Mouse (Mus musculus): Measurements from ENCODE around the gene Hcn4. TPM values are rescaled to one million over a fixed set of nuclear protein-coding genes. Genes with fewer than 3 reads are reported as not detected.

Gene Hcn4
- polyA plus RNA-seq, 1 experiment from 2014 or later: 2.1 TPM

DNA sequence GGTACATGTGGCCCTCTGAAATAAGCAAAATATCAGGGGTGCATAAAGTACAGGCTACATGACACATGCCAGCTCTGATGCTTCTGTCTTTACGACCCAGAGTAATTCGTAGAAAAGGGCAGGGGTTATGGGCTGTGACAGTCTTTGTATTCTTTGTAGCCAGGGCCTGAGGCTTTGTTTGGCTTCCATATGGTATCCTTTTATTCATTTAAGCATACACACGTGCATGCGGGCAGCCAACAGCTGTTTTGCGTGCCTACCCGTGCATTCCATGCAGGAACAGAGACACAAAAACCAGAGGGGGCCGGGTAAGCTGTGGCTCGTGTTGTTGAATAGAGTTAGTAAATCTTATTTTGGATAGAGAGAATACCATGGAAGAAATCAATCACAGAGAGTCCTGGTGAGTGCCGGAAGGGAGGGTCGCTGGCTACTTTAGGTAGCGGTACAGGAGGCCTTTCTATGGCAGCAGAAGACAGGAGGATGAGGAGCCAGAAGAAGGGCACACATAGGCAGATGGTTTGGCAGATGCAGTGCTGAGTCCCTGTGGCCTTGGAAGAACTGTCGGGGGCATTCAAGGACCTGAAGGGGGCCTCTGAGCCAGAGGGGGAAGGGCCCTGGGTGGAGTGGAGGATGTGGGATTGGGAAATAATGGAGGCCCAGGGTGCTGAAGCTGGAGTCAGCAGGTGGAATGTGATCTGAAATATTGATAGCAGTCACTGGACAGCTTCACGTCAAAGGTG is 26.5 kb downstream of the Hcn4 start:
- H3K36me3 ChIP-seq: 0 out of 2 replicates have a peak, but pooled peaks cover 4% of the 10 kb centered on the region
- peak; percentile 69 for ATAC-seq (ENCODE audit: low FRiP score, low read depth)
- H3K27me3 ChIP-seq: peaks cover 5% of the 10 kb centered on the region
- H3K4me3 ChIP-seq: no peak overlapping the region
- peak overlapping the region; percentile 71 for H3K27ac ChIP-seq (replicated peaks)
- peaks cover 36% of the 10 kb centered on the region for H3K4me1 ChIP-seq
- peak overlapping the region; percentile 14; the same call in 1 of the 2 replicates for H3K4me2 ChIP-seq (replicated peaks)
- 28% methylated on average over 13 of the region's 13 CpGs for WGBS
- 0 out of 2 replicates have a peak overlapping the region, but pooled peaks have one; percentile 6 for H3K9ac ChIP-seq (replicated peaks)
- H3K9me3 ChIP-seq: no peaks in the 10 kb centered on the region

DNA sequence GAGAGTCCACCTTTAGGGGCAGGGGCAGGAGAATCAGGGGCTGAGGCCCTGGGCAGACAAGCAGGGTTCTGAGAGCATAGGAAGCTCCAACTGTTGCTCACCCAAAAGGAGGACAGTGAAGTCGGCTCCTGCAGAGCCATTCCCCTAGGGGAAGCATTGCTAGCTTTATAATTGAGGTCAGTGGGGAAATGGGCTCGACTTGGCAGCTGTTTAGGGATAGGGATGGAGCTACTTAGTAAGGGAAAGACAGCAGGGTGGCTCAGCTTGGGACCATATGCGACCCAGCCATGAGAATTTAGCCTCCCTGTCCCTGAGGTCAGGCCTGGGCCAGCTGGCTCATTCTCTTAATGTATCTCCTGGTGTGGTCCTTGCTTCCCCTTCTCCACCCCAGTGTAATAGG is 31.7 kb downstream of the Hcn4 start:
- peaks cover 5% of the 10 kb centered on the region for H3K27me3 ChIP-seq
- H3K9me3 ChIP-seq: no peaks in the 10 kb centered on the region
- no peak overlapping the region for H3K9ac ChIP-seq (replicated peaks)
- 50% methylated on average over 3 of the region's 3 CpGs for WGBS
- H3K4me3 ChIP-seq: no peak overlapping the region
- no peak overlapping the region for H3K4me2 ChIP-seq (replicated peaks)
- peaks cover 14% of the 10 kb centered on the region; the same call in 1 of the 2 replicates for H3K36me3 ChIP-seq
- H3K27ac ChIP-seq (replicated peaks): no peak overlapping the region
- no peak for ATAC-seq (ENCODE audit: low FRiP score, low read depth)
- peaks cover 29% of the 10 kb centered on the region for H3K4me1 ChIP-seq

- 29% methylated on average over 30 of the region's 30 CpGs for WGBS
- no peak for ATAC-seq (ENCODE audit: low FRiP score, low read depth)
- Histone ChIP-seq H3K27ac (replicated peaks) (no peak overlapping the region), H3K9me3 (no peaks in the 10 kb centered on the region), H3K4me2 (replicated peaks) (peak overlapping the region; percentile 35), H3K9ac (replicated peaks) (no peak overlapping the region), H3K4me1 (peaks cover 28% of the 10 kb centered on the region), H3K36me3 (peaks cover 14% of the 10 kb centered on the region; the same call in 1 of the 2 replicates), H3K27me3 (no peaks in the 10 kb centered on the region; the same call in 1 of the 2 replicates), H3K4me3 (no peak overlapping the region)
These were observed 35.9 kb downstream of the Hcn4 start for GRCm38 (mm10) chr9:58859080-58859635.

- WGBS: 23% methylated on average over 7 of the region's 7 CpGs
- H3K4me3 ChIP-seq: no peak overlapping the region
- ATAC-seq (ENCODE audit: low FRiP score, low read depth): peak; percentile 47; the same call in 1 of the 2 replicates
- H3K9me3 ChIP-seq: no peaks in the 10 kb centered on the region
- no peak overlapping the region for H3K9ac ChIP-seq (replicated peaks)
- no peak overlapping the region; the same call in 1 of the 2 replicates for H3K27ac ChIP-seq (replicated peaks)
- no peak overlapping the region for H3K4me2 ChIP-seq (replicated peaks)
- H3K27me3 ChIP-seq: no peaks in the 10 kb centered on the region; the same call in 1 of the 2 replicates
- H3K4me1 ChIP-seq: peaks cover 27% of the 10 kb centered on the region
- H3K36me3 ChIP-seq: no peaks in the 10 kb centered on the region
These were observed 40.6 kb downstream of the Hcn4 start for GRCm38 (mm10) chr9:58863826-58864225.

DNA sequence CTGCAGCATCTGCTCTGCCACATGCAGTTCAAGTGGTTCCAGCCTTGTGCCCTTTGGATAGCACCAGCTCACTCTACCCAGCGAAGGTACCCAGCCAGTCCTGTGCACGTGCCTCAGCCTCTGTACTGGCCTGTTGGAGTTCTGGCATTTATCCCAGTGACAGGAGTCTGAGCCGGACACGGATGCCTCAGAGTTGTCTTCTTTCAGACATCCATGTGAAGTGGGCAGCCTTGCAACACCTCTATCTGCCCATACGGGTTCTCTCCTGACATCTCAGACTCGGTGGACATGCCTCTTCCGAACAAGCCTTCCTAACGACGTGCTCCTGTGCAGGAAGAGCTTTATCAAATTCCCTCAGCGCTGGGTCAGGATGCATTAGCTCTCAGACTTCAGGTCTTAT is 47.9 kb downstream of the Hcn4 start:
- Histone ChIP-seq H3K27ac (replicated peaks) (no peak overlapping the region), H3K36me3 (0 out of 2 replicates have a peak, but pooled peaks cover 7% of the 10 kb centered on the region), H3K4me1 (no peaks in the 10 kb centered on the region), H3K27me3 (no peaks in the 10 kb centered on the region), H3K4me3 (no peak overlapping the region), H3K4me2 (replicated peaks) (no peak overlapping the region), H3K9ac (replicated peaks) (no peak overlapping the region), H3K9me3 (no peaks in the 10 kb centered on the region)
- WGBS: 93% methylated on average over 10 of the region's 10 CpGs
- no peak for ATAC-seq (ENCODE audit: low FRiP score, low read depth)

DNA sequence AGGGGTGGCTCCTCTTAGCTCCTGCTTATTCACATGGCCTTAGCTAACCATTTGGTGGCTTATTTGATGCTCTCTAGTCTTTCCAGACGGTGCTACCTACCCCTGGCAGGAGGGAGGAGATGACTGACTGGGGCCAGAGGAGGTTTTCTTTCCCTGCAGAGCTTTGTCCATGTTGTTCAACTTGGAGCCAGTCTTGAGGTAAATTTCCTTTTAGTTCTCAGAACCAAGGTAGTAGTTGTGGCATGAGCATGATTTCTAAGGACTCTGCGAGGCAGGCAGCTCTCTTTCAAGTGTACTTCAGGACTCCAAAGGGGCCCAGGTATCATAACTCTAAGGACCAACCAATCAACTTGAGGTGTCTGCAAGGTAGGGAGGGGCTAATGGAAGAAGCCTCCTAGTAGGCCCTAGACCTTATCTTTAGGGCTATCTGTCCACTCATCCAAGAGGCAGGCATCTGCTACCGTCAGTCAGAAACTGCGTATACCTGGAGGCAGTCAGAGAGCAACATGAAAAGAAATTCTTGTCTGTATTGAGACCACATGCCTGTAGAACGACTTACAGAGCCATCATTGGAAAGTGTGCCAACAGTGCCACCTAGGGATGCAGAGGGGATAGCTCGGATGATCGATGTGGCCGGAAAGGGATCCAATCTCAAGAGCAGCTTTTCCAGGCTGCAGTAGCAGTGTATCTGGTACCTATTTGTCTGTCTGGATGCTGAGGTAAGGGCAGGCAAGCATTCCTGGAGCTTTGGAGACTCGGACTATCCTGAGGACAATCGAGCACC is 50.5 kb downstream of the Hcn4 start:
- peaks cover 30% of the 10 kb centered on the region for H3K36me3 ChIP-seq
- H3K27me3 ChIP-seq: no peaks in the 10 kb centered on the region
- no peaks in the 10 kb centered on the region for H3K4me1 ChIP-seq
- WGBS: 50% methylated on average over 10 of the region's 10 CpGs
- H3K4me3 ChIP-seq: no peak overlapping the region
- H3K27ac ChIP-seq (replicated peaks): no peak overlapping the region
- no peak overlapping the region for H3K4me2 ChIP-seq (replicated peaks)
- no peak for ATAC-seq (ENCODE audit: low FRiP score, low read depth)
- H3K9ac ChIP-seq (replicated peaks): no peak overlapping the region
- H3K9me3 ChIP-seq: no peaks in the 10 kb centered on the region

DNA sequence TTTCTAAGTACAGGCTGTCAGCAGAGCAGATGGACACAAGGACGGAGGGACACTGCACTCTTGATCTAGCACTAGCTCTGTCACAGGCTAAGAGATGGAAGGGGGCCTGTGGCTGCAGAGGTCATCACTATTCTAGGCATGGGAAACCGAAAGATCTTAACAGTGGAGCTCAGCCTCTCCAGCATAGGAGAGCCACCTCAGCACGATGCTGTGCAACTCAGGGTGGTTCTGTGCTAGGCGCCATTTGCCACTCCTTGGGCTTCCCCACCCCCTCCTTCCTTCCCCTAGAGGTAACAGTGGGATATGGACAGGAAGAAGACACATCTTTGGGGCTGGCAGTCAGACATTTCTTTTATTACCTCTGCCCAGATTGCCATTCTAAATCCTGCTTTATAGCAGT is 51.1 kb downstream of the Hcn4 start:
- Histone ChIP-seq H3K27ac (replicated peaks) (no peak overlapping the region), H3K4me2 (replicated peaks) (no peak overlapping the region), H3K27me3 (no peaks in the 10 kb centered on the region), H3K4me1 (no peaks in the 10 kb centered on the region), H3K9ac (replicated peaks) (no peak overlapping the region), H3K36me3 (peaks cover 34% of the 10 kb centered on the region), H3K9me3 (no peaks in the 10 kb centered on the region), H3K4me3 (no peak overlapping the region)
- WGBS: 87% methylated on average over 4 of the region's 4 CpGs
- no peak for ATAC-seq (ENCODE audit: low FRiP score, low read depth)

DNA sequence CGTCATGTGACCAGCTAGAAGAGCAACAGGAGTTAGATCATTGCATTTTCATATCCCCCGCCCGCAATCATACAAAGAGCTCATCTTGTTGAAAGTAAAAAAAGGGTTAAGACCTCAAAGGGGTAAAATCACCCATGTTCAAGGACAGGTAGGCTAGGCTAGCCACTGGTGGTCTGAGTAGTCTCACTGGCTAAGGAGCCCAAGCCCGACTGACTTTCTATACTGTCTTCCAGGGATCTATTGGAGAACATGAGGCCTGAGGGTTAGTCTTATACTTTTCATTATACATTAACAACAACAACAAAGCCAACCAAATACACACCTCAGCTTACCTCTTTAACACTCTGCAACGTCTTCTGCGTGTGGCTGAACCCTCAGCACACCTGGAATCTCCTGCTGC is 52.2 kb downstream of the Hcn4 start:
- H3K27me3 ChIP-seq: no peaks in the 10 kb centered on the region
- H3K36me3 ChIP-seq: peaks cover 42% of the 10 kb centered on the region
- 95% methylated on average over 6 of the region's 6 CpGs for WGBS
- no peak overlapping the region for H3K27ac ChIP-seq (replicated peaks)
- H3K4me1 ChIP-seq: no peaks in the 10 kb centered on the region
- H3K9me3 ChIP-seq: no peaks in the 10 kb centered on the region
- no peak for ATAC-seq (ENCODE audit: low FRiP score, low read depth)
- H3K4me3 ChIP-seq: no peak overlapping the region
- H3K9ac ChIP-seq (replicated peaks): no peak overlapping the region
- H3K4me2 ChIP-seq (replicated peaks): no peak overlapping the region

GRCm38 (mm10) chr9:58876946-58877625 is 53.9 kb downstream of the Hcn4 start:
- H3K27me3 ChIP-seq: no peaks in the 10 kb centered on the region
- no peak overlapping the region for H3K4me2 ChIP-seq (replicated peaks)
- H3K4me3 ChIP-seq: no peak overlapping the region
- no peak overlapping the region for H3K27ac ChIP-seq (replicated peaks)
- H3K4me1 ChIP-seq: no peaks in the 10 kb centered on the region
- H3K36me3 ChIP-seq: peaks cover 54% of the 10 kb centered on the region
- H3K9me3 ChIP-seq: no peaks in the 10 kb centered on the region
- WGBS: 93% methylated on average over 6 of the region's 6 CpGs
- H3K9ac ChIP-seq (replicated peaks): no peak overlapping the region
- no peak for ATAC-seq (ENCODE audit: low FRiP score, low read depth)

DNA sequence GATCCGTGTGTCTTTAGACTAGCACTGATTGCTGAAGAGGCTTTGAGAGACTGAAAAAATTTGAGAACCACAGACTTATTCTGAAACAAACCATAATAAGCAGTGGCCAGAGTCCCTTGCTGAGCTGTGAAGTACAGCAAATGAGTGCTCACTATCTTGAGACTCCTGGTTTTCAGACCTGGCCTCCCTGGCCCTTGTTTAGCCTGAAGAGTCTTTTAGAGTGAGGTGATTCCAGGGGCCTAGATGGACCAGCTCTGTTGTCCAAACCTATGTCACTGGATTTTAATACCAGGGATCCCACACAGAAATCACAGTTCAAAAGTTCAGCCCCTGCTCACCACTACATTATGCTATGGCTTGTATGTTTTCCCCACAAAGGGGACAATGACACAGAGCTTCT is 56.6 kb downstream of the Hcn4 start:
- Histone ChIP-seq H3K4me1 (no peaks in the 10 kb centered on the region), H3K27ac (replicated peaks) (no peak overlapping the region), H3K9ac (replicated peaks) (no peak overlapping the region), H3K4me3 (no peak overlapping the region), H3K36me3 (peaks cover 75% of the 10 kb centered on the region), H3K27me3 (no peaks in the 10 kb centered on the region), H3K9me3 (no peaks in the 10 kb centered on the region), H3K4me2 (replicated peaks) (no peak overlapping the region)
- no peak for ATAC-seq (ENCODE audit: low FRiP score, low read depth)
- 91% methylated on average over 1 of the region's 1 CpGs for WGBS

DNA sequence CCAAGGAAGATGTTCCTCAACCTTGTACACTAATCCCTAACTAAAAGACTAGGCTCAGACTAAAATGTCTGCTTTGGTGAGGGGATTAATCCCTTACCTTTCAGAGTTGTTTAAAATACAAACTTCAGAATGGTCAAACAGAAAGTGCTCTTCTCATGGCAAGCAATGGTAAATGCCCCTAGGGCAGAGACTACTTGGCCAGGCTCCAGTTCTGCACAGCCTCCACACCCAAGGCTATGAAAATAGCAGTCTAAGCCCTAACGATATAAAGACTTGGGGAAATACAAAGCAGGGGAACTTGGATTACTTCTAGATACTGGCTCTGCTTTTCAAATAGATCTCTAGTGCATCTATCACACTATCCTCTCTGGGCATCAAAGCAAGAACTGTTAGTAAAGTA is 59.5 kb downstream of the Hcn4 start:
- no peak for ATAC-seq (ENCODE audit: low FRiP score, low read depth)
- Histone ChIP-seq H3K4me1 (no peaks in the 10 kb centered on the region), H3K27ac (replicated peaks) (no peak overlapping the region), H3K4me3 (no peak overlapping the region), H3K27me3 (no peaks in the 10 kb centered on the region), H3K9ac (replicated peaks) (no peak overlapping the region), H3K4me2 (replicated peaks) (no peak overlapping the region), H3K9me3 (no peaks in the 10 kb centered on the region), H3K36me3 (peaks cover 64% of the 10 kb centered on the region)
- WGBS: 76% methylated on average over 1 of the region's 1 CpGs
